Mouse (Mus musculus): ENCODE results near the gene Tmem108.

The Tmem108 gene

DNA sequence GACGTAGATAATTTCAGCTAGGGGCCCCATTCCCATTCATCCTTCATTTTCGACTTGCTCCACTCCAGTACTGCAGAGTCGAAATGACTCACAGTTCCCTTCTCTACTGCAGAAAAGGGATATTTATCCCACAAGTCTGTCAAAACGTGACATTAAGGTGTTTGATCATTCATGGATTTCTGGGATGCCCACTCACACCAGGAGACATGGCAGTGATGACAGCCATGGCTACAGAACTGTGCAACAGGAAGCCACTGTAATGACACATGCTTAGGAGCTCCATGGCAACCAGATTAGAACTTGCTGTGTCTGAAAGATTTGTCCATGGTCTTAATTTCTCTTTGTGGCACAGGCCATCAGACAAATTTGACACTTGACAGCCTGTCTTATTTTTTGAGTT is 168.6 kb downstream of the Tmem108 start:
- in situ Hi-C loops (cut with MseI, MboI) = no loop called here

DNA sequence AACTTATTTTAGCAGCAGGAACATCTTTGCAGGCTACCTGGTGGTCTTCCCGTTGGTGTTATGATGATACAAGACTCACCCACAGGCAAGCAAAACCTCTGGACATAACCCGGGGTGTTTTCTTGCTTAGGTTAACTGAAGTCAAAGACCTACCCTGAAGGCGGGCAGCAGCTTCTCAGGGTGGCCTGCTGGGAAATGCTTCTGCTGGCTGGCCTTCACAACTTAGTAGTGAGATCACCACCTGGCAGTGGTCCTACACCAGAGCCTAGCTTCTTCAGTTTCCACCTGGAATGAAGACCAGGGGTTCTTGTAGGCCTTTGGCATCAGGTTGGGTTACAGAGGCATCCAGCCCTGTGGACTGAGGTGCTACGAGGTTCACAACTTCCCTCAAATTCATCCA is 169.7 kb downstream of the Tmem108 start:
- in situ Hi-C loops (cut with MseI, MboI) = no loop called here

DNA sequence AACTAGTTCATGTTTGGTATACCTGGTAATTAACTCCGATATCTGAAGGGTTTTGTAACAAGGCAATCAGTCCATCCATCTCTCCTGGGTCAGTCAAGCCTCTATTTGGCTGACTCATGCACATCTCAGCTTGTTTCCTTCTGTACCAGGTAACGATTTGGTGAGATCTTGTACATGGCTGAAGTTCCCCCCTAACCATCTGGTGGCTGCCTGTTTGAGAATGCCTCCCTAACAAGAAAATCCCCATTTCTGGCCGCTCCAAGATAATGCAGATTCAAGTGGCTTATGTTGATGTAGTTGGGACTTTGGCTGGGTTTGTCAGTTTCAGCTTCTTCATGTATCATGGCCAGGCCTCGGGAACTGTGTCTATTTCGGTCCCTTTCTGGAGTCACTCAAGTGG is 170.8 kb downstream of the Tmem108 start:
- in situ Hi-C loops (cut with MseI, MboI) = no loop called here

GRCm38 (mm10) chr9:103584865-103585264 is 176.8 kb downstream of the Tmem108 start:
- in situ Hi-C loops (cut with MseI, MboI) = no loop called here

GRCm38 (mm10) chr9:103582249-103582961 is 179.2 kb downstream of the Tmem108 start:
- in situ Hi-C loops (cut with MseI, MboI) = no loop called here

DNA sequence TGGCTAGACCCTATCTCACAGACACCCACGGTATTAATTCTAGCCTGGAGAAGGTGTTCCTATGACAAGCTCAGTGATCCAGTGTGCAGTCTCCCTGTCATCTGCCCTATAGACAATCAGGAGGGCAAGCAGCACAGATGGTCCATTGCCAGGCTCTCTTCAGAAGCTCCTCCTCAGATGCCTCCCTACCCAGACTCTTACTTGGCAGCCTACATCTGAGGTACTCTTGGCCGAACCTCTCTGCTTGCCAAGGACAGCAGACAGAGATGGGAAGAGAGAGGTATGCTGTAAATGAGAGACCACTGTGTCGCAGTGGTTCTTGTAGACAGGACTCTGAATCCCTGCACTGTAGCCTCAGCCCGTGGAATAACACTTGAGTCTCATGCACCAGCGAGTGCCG is 181.0 kb downstream of the Tmem108 start:
- in situ Hi-C loops (cut with MseI, MboI) = no loop called here

DNA sequence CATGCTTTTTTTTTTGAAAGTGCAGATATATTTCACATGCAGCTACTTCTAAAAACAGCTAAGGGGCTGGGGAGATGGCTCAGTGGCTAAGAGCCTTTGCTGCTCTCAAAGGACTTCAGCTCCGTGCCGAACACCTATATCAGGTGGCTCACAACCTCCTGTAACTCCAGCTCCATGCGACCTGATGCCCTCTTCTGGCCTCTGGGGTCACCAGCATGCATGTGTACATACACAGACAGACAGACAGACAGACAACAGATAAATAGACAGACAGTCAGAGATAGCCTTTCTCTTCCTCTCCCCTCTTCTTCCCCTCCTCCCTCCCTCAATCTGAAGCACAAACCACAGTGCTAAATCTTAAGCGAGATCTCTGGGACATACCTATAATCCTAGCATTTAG is 181.5 kb downstream of the Tmem108 start:
- in situ Hi-C loops (cut with MseI, MboI) = no loop called here

DNA sequence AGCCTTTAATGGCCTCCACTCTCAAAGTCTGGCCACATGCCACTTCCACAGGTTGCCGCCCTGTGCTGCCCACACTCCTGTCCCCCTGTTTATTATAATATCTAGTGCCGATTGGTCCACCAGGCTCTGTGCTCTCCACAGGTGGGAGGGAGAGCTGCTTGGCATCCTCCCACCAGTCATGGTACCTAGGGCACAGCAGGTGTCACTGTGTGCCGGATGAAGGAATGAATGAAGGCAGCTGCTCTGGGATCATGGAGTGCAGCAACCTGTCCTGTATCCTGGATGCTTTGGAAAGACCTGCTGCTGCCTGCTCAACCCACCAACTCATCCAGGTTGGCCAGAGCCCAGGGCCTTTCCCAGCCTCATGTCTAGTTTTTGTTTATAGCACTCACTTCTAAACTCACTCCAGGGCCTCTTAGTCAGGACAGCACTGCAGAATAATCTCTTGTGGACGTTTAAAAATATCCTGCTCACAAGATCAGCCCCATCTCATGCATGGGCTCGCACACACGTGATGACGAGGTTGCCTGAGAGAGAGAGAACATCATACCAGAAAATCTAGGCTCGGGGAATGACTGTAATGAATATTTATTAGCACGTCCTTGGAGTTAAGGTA is 182.1 kb downstream of the Tmem108 start:
- in situ Hi-C loops (cut with MseI, MboI) = no loop called here

DNA sequence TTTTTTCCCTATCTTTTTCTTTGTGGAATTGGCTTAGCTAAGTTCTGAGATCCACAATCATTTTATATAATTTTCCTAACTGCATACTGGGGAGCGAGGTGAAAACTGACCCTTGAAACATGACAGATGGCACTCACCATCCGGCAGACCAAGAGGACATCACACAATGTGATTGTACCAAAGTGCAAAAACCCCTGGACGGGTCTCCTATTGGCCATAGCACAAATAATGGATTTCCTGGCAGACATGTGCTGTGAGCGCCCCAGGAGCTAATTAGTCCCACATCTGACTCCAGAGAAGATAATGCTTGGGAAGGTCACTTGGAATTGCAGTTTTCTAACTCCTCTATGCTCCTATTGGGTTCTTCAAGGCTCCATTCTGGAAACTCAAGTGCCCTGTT is 183.9 kb downstream of the Tmem108 start:
- in situ Hi-C loops (cut with MseI, MboI) = no loop called here

- in situ Hi-C loops (cut with MseI, MboI) = no loop called here
These were observed 184.5 kb downstream of the Tmem108 start for GRCm38 (mm10) chr9:103577181-103577580.

DNA sequence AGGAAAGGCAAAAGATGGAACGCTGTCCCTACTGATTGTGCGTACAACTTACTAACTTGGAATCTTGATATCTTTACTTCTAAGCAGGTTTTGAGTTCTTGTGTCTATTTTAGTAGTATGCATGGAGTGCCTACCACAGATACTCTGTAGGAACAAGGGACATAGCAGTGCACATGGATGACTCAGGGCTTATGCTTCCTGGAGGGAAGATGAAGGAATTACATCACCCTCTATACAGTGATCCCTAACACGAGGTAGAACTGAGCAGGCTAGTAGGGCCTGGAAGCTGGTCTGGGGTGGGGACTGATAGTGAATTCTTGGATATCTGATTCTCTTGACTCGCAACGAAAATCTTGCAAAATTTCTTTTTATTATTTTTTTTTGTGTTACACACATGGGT is 185.7 kb downstream of the Tmem108 start:
- in situ Hi-C loops (cut with MseI, MboI) = no loop called here

DNA sequence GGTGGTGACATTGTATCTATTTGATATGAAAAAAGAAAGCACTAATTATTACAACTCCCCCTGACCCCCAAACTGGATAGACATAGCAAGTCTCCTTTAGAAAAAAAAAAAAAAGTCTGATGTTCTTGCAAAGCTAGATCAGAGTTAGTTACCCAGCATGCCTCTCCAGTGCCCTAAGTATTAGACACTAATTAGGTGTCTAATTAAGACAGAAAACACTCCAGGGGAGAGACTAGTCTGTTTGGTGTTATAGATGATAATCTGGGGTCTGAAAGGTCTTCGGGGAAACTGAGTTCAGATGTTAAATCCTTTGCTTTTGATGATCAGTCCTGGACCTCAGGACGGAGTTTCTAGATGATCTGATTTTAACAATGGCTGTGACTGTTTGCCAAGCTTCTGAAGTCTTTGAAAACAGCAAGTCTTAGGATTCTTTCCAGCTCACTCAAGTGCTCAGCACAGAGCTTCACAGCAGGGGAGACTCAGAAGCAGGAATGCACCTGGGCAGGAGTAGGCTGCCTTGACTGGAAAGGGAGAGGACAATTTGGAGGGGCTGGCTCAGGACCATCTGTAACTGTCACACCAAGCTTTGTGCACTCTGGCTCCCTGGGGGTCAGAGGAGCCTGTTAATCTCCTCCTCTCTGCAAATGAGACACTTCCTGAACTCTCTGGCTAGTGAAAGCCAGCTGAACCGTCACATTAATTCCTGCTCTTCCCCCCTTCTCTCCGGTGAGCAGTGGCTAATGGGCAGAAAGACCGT is 187.5 kb downstream of the Tmem108 start:
- in situ Hi-C loops (cut with MseI, MboI) = no loop called here

- in situ Hi-C loops (cut with MseI, MboI) = no loop called here
These were observed 191.4 kb downstream of the Tmem108 start for GRCm38 (mm10) chr9:103570158-103570741.

DNA sequence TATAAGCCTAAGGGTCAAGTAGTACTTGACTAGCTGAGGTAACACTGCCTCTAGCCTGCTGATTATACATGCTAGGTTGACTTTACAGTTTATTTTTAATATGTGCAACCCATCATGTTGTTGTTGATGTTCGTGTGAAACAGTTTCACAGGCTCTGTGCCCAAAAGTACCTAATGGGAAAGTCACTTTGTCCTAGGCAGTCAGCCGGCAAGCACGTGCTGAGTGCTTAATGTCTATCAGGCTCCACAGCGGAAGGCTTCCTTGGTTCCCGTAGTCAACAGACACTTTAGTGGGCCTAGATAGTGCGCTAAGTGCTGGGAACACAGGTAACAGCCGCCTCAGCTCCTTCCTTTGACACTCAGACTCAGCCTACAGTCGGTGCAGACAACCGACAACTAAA is 192.7 kb downstream of the Tmem108 start:
- in situ Hi-C loops (cut with MseI, MboI) = no loop called here

DNA sequence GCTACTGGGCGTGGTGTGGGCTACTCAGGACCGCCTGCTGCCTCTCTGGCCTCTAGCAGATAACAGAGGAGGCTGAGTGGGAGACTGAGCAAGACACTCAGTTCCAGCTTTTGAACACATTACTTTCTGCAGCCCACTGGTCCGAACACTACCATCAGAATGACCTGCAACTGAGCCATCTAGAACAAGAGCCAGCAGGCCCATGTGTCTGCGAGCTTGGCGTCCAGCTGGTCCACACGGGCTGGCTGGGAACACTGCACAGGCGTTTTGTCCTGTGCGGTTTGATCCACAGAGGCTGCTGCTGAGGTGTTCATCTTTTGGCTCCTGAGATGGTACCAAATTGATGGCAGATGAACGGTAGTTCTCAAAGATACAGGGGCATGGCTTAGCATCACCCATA is 196.5 kb downstream of the Tmem108 start:
- in situ Hi-C loops (cut with MseI, MboI) = no loop called here

DNA sequence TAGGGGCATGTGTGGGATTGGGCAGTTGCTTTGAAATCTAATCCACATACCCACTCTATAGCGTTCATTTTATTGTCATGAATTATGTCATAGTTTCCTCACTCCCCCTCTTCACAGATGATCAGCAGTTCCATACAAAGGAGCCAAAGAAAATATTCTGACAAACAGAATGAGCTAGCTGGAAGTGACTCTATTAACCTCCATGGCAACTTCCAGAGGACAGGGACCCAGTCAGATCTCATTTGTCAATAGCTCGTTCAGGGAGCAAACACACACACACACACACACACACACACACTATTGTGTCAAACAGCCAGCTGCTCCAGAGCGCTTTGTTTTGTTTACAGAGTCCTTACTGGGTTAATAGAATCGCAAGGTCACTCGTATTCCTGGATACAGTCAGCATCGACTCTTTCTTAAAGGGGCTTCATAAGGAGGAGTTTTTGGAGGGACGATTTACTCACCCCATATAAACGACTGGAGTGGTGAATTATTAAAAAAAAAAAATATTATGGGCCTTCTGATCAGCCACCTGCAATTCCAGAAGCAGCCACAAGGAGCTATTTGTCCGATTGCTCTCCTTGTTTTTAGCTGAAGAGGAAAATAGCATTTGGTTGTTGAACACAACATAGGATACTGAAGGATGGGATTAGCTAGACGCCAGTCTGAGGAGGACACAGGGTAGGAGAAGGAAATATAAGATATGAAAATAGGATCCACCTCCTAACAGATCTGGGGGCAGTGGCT is 197.6 kb downstream of the Tmem108 start:
- in situ Hi-C loops (cut with MseI, MboI) = no loop called here

- in situ Hi-C loops (cut with MseI, MboI) = no loop called here
These were observed 199.6 kb downstream of the Tmem108 start for GRCm38 (mm10) chr9:103562063-103562462.

- in situ Hi-C loops (cut with MseI, MboI) = no loop called here
These were observed 202.9 kb downstream of the Tmem108 start for GRCm38 (mm10) chr9:103558741-103559140.

GRCm38 (mm10) chr9:103558240-103558639 is 203.4 kb downstream of the Tmem108 start:
- in situ Hi-C loops (cut with MseI, MboI) = no loop called here

DNA sequence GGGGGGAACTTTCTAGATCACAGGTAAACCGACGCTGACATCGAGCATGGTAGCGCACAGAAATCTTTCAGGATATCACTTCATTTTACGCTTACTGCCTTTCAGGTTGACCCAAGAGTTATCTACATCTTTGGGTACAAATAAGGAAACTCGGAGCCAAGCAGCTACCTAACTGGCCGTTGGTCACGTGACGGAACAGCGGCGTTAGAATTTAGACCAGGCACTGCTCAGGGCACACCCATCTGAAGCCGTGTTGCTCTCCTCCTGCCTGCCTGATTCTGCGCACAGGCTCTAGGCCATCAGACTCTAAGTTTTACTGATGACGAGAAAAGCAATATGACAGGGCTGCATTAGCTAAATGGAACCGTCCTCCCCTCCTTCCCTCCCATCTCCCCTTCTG is 204.6 kb downstream of the Tmem108 start:
- in situ Hi-C loops (cut with MseI, MboI) = no loop called here

DNA sequence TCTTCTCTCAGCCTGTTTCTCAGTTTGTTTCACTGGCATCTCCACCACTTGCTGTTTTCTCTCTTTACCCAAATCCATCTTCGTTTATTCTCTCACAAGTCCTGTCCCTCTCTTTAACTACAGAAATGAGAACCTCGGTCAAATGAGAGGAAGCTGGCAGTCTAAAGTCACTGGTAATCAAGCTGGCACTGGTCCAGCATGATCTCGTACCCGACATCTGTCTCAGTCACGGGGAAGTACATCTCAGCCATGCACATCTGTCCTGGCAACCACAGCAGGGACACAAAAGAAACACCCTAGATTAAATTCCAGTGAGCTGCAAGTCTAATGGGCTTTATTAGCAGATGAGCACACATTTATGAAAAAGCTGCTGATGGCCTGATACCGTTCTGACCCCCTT is 206.3 kb downstream of the Tmem108 start:
- in situ Hi-C loops (cut with MseI, MboI) = no loop called here
